Mouse (Mus musculus) right cerebral cortex, postnatal 25 days (tissue): ENCODE data around the gene Gmpr2.

Experiments
- DNase-seq: peaks from one replicate; pipeline ENCODE4 v3.0.0; 2022

Gmpr2 gene

DNA sequence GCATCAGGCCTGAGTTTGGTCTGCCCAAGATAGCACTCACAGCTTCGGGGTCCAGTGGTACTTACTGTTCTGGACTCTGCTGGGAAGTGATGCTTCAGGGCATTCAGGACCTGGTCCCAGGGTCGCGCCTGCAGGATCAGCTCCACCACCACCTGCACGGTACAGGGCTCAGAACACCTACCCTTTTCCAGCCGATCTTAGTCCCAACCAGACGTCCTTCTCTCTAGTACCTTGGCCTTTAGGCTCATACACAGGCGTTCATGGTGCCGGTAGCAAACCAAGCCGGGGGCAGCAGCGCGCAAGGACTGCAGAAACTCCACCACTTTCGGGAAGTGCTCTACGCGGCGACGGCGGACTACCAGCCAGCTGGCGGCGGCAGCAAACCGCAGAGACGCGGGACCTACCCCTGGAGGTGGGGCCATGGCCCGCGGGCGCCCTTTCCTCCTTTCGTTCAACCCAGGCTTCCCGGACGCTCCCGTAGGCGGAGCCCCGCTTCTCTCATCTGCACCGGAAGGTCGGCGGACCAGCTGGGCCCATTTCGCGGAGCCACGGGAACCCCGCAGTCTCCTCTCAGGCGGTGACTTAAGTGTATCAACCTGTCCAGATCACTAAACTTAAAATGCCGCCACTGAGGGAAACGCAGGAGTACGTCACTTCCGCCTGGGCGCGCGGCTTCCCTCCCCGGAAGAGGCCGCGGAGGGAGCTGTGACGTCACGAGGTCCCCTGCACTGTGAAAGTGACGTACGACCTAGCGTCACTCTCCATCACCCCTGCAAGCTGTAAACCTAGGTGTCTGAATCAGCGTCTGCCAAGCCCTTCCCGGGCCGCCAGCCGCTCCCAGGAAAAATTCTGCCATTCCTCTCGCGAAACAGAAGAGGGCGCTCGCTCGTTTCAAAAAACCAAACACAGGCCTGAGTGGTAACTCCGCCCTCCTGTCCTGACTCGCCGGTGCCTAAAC lies 9.7 kb downstream of the Gmpr2 start, which contains the start of gene Tinf2:
Gene Tinf2 (minus strand): TSS at position 661 of the 958 bp plus-strand sequence.
- peak; percentile 96 for DNase-seq

- DNase-seq = no peak
Measured at GRCm38 (mm10) chr14:55682118-55682493, 10.4 kb downstream of the Gmpr2 start.

GRCm38 (mm10) chr14:55689433-55689832 lies 17.7 kb downstream of the Gmpr2 start:
- DNase-seq = no peak

- no peak for DNase-seq
Measured at GRCm38 (mm10) chr14:55697226-55697625, 25.5 kb downstream of the Gmpr2 start.

DNA sequence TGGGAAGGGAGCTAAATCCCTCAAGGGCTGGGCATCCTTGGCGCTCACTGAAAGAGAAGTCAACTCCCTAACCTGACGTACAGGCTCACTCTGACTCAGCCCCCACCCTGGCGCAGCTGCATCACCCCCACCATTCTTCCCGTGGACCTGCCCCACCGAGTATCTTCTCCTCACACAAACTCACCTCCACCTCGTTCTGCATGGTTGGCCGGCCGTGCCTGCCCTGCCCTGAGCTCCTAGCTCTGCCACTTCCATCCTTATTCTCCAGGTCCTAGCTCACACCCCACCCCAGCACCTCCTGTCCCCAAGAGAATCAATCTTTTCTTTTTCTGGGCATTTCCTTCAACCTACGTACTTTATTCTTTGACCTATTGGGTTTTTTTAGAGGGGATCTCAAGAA lies 29.4 kb downstream of the Gmpr2 start:
- DNase-seq = no peak

GRCm38 (mm10) chr14:55702761-55703160 lies 31.0 kb downstream of the Gmpr2 start:
- no peak for DNase-seq

- DNase-seq = no peak
Measured at GRCm38 (mm10) chr14:55706051-55706600, 34.4 kb downstream of the Gmpr2 start.

GRCm38 (mm10) chr14:55707397-55707796 lies 35.7 kb downstream of the Gmpr2 start:
- DNase-seq = no peak

DNA sequence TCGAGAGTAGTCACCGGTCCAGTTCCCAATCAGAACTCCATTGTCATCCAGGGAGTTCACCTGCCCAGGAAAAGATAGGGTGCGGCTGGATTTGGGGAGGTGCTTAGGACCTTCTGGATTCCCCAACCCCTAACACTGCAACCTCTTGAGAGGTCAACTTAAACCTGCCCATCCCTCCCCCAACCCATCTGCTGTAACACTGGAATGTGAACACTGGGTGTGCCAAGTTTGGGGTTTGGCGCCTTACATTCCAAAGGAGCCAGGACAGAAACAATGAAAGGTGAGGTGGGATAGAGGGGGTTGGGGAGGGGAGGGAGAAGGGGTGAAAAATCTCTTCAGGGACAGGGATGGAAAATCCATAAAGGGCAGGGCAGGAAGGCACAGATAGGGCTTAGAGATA lies 37.8 kb downstream of the Gmpr2 start:
- DNase-seq = no peak

- DNase-seq = no peak
Measured at GRCm38 (mm10) chr14:55711786-55712185, 40.0 kb downstream of the Gmpr2 start.

- no peak for DNase-seq
Measured at GRCm38 (mm10) chr14:55713007-55713728, 41.4 kb downstream of the Gmpr2 start.

GRCm38 (mm10) chr14:55713729-55714122 lies 42.0 kb downstream of the Gmpr2 start, which contains the start of gene Tgm1:
Gene Tgm1, minus strand, starts transcription at chr14:55713926.
- DNase-seq = no peak

DNA sequence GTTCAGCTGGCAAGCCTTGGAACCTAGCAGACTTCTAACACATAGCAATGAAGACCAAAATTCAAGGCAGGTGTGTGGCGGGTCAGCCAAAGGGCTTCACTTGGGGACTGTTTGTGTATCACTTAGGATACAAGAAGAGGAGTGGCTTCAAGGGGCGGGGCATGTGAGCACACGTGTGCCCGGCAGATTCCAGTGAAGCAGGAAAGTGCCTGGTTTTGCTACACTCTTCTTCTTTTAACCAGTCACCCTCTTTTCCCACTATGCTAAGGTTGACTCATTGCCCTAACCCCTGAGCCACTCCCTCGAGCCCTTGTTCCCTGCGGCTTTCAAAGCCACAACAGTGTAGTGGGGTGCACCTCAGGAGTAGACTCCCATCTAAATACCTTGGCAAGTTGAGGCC lies 43.2 kb downstream of the Gmpr2 start:
- no peak for DNase-seq

DNA sequence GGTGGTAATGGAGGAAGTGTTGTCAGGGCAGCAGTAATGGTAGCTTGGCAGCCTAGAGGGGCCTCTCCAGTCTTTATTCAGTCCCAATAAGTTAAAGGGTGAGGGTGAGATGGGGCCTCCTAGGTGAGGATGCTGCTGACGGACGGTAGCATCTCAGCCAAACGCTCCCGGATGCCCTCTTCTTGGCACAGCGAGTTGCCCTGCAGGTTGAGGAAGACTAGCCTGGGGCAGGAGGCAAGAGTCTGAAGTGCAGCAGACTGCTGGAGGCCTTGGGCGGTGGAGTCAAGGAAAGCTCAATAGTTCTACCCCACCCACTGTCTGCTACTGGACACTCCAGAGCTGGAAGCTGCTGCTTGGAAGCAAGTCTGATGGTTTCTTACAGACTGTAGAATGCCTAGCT lies 44.5 kb downstream of the Gmpr2 start:
- no peak for DNase-seq

GRCm38 (mm10) chr14:55716884-55717283 lies 45.1 kb downstream of the Gmpr2 start:
- no peak for DNase-seq

- DNase-seq = no peak
Measured at GRCm38 (mm10) chr14:55719737-55720136, 48.0 kb downstream of the Gmpr2 start.

DNA sequence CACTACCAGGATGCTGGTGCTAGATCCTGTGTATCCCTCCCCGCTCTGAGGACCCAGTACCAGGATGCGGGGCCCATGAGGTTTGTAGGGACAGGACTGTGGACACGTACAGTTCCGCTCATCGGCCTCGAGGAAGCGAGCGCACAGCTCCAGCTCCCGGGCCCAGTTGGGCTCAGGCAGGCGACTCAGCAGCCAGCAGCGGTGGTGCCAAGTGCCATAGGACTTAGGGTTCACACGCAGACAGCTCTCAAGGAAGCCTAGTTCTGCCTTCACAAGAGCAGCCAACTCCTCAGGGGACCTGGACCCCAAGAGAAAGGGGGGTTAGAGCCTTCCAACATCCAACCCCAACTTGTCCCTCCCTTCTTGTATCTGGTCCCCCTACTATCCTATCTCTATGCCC lies 48.9 kb downstream of the Gmpr2 start:
- no peak for DNase-seq

DNA sequence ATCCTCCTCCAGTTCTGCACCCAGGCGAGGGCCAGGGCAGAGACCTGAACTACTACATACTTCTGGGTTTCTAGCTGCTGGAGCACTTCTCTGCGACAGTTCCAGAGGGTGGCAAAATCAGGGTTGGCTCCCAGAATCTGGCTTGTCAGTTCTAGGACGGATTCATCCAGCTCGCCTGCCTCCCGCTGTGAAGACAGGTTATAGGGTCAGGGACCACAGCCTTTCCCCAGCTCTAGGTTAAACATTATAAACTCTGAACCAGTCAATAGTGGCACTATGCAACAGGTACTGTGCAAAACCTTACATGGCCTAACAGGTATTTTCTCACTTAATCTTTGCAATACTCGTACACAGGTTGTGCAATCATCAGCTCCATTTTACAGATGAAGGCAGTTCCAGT lies 49.3 kb downstream of the Gmpr2 start:
- DNase-seq = no peak

DNA sequence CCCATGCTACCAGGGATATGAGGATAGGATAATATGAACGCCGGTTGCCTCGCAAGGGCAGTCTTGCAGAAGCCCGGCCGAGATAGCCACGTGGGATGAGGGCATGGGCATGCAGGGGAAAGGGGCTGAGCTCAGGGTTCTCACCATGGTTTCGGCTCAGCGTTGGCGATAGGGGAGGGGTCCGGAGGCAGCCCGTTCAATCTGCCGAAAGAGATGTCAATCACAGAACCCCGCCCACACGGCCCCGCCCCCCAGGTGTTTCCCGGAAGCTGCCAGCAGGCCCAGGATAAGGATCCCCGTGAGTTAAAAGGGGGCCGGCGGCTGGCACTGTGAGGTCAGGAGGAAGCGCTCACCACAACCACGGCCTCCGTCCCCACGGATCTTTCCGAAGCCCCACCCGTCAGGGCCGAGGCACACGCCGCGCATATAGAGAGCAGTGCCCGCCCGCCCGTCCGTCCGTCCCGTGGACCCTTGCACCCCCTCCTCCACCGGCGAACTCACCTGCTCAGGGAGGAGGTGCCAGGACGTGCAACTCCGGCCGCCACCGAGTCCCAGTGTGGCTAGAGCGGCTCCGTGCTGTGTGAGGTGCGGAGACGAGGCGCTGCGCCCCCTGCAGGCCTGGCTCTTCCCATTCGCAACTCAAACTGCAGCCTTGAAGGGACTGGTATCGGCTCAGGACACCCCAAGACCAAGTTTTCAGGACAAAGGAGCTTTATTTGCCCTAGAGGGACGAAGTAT lies 50.1 kb downstream of the Gmpr2 start, which contains the start of gene Rabggta:
Gene Rabggta (minus strand): TSS at position 564 of the 738 bp plus-strand sequence.
- peak; percentile 90 for DNase-seq

DNA sequence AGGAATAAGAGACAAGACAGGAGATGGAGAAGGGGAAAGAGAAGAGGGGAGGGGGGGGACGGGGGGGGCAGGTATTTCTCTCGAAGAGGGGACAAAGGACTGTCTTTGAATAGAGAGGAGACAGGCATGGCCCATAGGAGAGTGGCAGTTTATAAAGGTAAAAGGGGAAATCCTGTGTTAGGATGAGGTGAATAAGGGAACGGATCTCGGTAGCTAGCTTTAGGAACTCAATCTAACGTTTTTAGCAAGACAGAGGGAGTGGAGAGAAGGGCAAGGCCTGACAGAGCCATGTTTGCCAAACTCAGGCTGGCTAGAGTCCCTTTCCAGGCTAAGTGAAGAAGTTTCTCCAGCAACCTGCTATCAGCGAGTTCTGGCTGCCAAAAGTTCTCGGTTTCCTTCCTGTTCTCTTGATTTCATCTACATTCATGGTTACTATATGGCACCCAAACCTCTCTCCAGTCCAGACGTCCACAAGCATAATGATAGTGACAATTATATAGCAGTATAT lies 50.8 kb downstream of the Gmpr2 start:
- no peak for DNase-seq

DNA sequence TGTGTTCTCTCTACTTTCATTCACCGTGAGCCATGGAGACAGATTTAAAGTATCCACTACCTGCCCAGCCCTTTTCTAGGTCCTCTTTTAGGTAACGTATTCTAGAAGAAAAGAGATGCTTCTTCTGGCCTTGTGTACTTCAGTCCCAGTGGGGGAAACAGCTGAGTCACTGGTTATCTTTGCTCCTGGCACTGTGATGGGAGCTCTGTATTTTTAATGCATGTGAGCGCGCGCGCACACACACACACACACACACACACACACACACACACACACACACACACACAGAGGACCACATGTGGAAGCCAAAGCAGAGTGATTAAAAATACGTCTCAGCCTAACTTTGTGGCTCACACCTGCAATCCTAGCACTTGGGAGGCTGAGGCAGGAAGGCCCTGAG lies 51.7 kb downstream of the Gmpr2 start:
- no peak for DNase-seq

- DNase-seq = no peak
Measured at GRCm38 (mm10) chr14:55724411-55724871, 52.7 kb downstream of the Gmpr2 start.
